Mouse (Mus musculus) limb, embryonic 13.5 days (tissue): ENCODE results near the gene Reps1. TPM values are rescaled to one million over a fixed set of nuclear protein-coding genes. Genes with fewer than 3 reads are reported as not detected.
A peak's percentile ranks its signal among the peaks of the same experiment; 100 is the strongest.

Experiments
- ATAC-seq: fragments of 200-750 bp; cut with Nextera tagmentation; 2 replicates; pipeline ENCODE4 v1.8.0; 2017; ENCODE audit warnings: low read depth, moderate number of reproducible peaks, moderate TSS enrichment; ENCODE audit not compliant: low FRiP score
- H3K27ac ChIP-seq: fragments of 300-500 bp; sonication (generic); 2 replicates; pipeline ENCODE4 v1.5.1; 2015; ENCODE audit warnings: inconsistent platforms, mild to moderate bottlenecking, moderate library complexity
- H3K27me3 ChIP-seq: fragments of 300-500 bp; sonication (generic); 2 replicates; pipeline ENCODE4 v1.6.1; 2015; ENCODE audit warnings: mild to moderate bottlenecking, inconsistent platforms
- H3K36me3 ChIP-seq: fragments of 300-500 bp; sonication (generic); 2 replicates; pipeline ENCODE4 v1.6.1; 2015; ENCODE audit warnings: inconsistent platforms, mild to moderate bottlenecking, moderate library complexity
- H3K4me1 ChIP-seq: fragments of 300-500 bp; sonication (generic); 2 replicates; pipeline ENCODE4 v1.6.1; 2015; ENCODE audit warnings: inconsistent platforms
- H3K4me2 ChIP-seq: fragments of 300-500 bp; sonication (generic); replicated peaks from 2 replicates; pipeline ENCODE4 v1.6.1; 2015; ENCODE audit warnings: inconsistent platforms, mild to moderate bottlenecking, moderate library complexity
- H3K4me3 ChIP-seq: fragments of 300-500 bp; sonication (generic); 2 replicates; pipeline ENCODE4 v1.5.1; 2015; ENCODE audit warnings: moderate library complexity, mild to moderate bottlenecking, inconsistent platforms
- H3K9ac ChIP-seq: fragments of 300-500 bp; sonication (generic); 2 replicates; pipeline ENCODE4 v1.6.1; 2015; ENCODE audit warnings: mild to moderate bottlenecking, inconsistent platforms
- H3K9me3 ChIP-seq: fragments of 300-500 bp; sonication (generic); 2 replicates; pipeline ENCODE4 v1.6.1; 2016; ENCODE audit warnings: inconsistent platforms
- WGBS: fragments of 180-500 bp; shearing (Covaris S2); methylation state at CpG from one replicate; pipeline ENCODE4 v1.1.7; 2015; 5-methylcytosine and 5-hydroxymethylcytosine counted together
- polyA plus RNA-seq: library from polyadenylated mRNA; unstranded; fragments of >200 nt; fragmentation: Nextera tagmentation; extraction: Ambion mirVana; gene quantifications from 2 replicates; pipeline ENCODE4 v1.2.1, GENCODE M21; 2015

Gene Reps1
- polyA plus RNA-seq, result 18.8 and 22.2 TPM in 2 replicates

- under 1% methylated on average over 67 of the region's 90 CpGs for WGBS
- Histone ChIP-seq H3K9me3 (no peaks in the 10 kb centered on the region), H3K4me3 (peak within 1 kb of the TSS; percentile 98), H3K9ac (peak within 1 kb of the TSS; percentile 94), H3K36me3 (no peaks in the 10 kb centered on the region), H3K4me1 (peaks cover 33% of the 10 kb centered on the region), H3K27me3 (no peaks in the 10 kb centered on the region), H3K4me2 (peak within 1 kb of the TSS; percentile 74), H3K27ac (peak within 1 kb of the TSS; percentile 93)
- ATAC-seq, result peak; percentile 75
Observed at GRCm38 (mm10) chr10:18055696-18056390, at the start of gene Reps1. Reps1 (plus strand) TSS chr10:18055861.

- Histone ChIP-seq H3K27ac (no peak overlapping the region), H3K4me3 (no peak overlapping the region), H3K9me3 (no peaks in the 10 kb centered on the region), H3K9ac (no peak overlapping the region), H3K4me2 (no peak overlapping the region), H3K4me1 (no peaks in the 10 kb centered on the region), H3K36me3 (peaks cover 14% of the 10 kb centered on the region), H3K27me3 (no peaks in the 10 kb centered on the region)
- 89% methylated on average over 1 of the region's 1 CpGs for WGBS
- no peak for ATAC-seq
Observed at GRCm38 (mm10) chr10:18006756-18007155, 48.9 kb upstream of the Reps1 start.

GRCm38 (mm10) chr10:18007243-18007642 lies 48.4 kb upstream of the Reps1 start:
- no peak for ATAC-seq
- H3K4me3 ChIP-seq, result no peak overlapping the region
- WGBS, result 91% methylated on average over 3 of the region's 3 CpGs
- no peaks in the 10 kb centered on the region for H3K27me3 ChIP-seq
- H3K9me3 ChIP-seq, result no peaks in the 10 kb centered on the region
- no peak overlapping the region for H3K4me2 ChIP-seq
- H3K27ac ChIP-seq, result no peak overlapping the region
- no peaks in the 10 kb centered on the region for H3K4me1 ChIP-seq
- peaks cover 14% of the 10 kb centered on the region for H3K36me3 ChIP-seq
- no peak overlapping the region for H3K9ac ChIP-seq

GRCm38 (mm10) chr10:18008118-18008517 lies 47.5 kb upstream of the Reps1 start:
- peaks cover 14% of the 10 kb centered on the region for H3K36me3 ChIP-seq
- no peaks in the 10 kb centered on the region for H3K9me3 ChIP-seq
- H3K9ac ChIP-seq, result no peak overlapping the region
- no peak overlapping the region for H3K4me3 ChIP-seq
- H3K27me3 ChIP-seq, result no peaks in the 10 kb centered on the region
- no peaks in the 10 kb centered on the region for H3K4me1 ChIP-seq
- no peak overlapping the region for H3K27ac ChIP-seq
- ATAC-seq, result no peak
- no peak overlapping the region for H3K4me2 ChIP-seq

GRCm38 (mm10) chr10:18009744-18010143 lies 45.9 kb upstream of the Reps1 start:
- WGBS, result 78% methylated on average over 1 of the region's 1 CpGs

GRCm38 (mm10) chr10:18011761-18012160 lies 43.9 kb upstream of the Reps1 start:
- peaks cover 42% of the 10 kb centered on the region for H3K36me3 ChIP-seq
- H3K27me3 ChIP-seq, result no peaks in the 10 kb centered on the region
- H3K4me3 ChIP-seq, result no peak overlapping the region
- H3K9ac ChIP-seq, result no peak overlapping the region
- H3K27ac ChIP-seq, result no peak overlapping the region
- no peaks in the 10 kb centered on the region for H3K9me3 ChIP-seq
- H3K4me1 ChIP-seq, result no peaks in the 10 kb centered on the region
- no peak for ATAC-seq
- 72% methylated on average over 5 of the region's 5 CpGs for WGBS
- H3K4me2 ChIP-seq, result no peak overlapping the region

More at GRCm38 (mm10) chr10:18009744-18010143, 45.9 kb upstream of the Reps1 start:
- Histone ChIP-seq H3K27ac (no peak overlapping the region), H3K4me2 (no peak overlapping the region), H3K27me3 (no peaks in the 10 kb centered on the region), H3K36me3 (peaks cover 26% of the 10 kb centered on the region), H3K9ac (no peak overlapping the region), H3K9me3 (no peaks in the 10 kb centered on the region), H3K4me1 (no peaks in the 10 kb centered on the region), H3K4me3 (no peak overlapping the region)
- no peak for ATAC-seq

- no peak for ATAC-seq
- Histone ChIP-seq H3K9ac (no peak overlapping the region), H3K27me3 (no peaks in the 10 kb centered on the region), H3K36me3 (peaks cover 26% of the 10 kb centered on the region), H3K4me1 (peaks cover 14% of the 10 kb centered on the region), H3K4me3 (no peak overlapping the region), H3K27ac (no peak overlapping the region), H3K9me3 (no peaks in the 10 kb centered on the region), H3K4me2 (no peak overlapping the region)
- WGBS, result 82% methylated on average over 7 of the region's 7 CpGs
Observed at GRCm38 (mm10) chr10:18020443-18020842, 35.2 kb upstream of the Reps1 start.

- Histone ChIP-seq H3K27ac (no peak overlapping the region), H3K4me1 (peaks cover 14% of the 10 kb centered on the region), H3K9me3 (no peaks in the 10 kb centered on the region), H3K4me2 (no peak overlapping the region), H3K4me3 (no peak overlapping the region), H3K27me3 (no peaks in the 10 kb centered on the region), H3K36me3 (peaks cover 25% of the 10 kb centered on the region), H3K9ac (no peak overlapping the region)
- ATAC-seq, result no peak
- 60% methylated on average over 1 of the region's 1 CpGs for WGBS
Observed at GRCm38 (mm10) chr10:18020846-18021245, 34.8 kb upstream of the Reps1 start.

- peak overlapping the region; percentile 66 for H3K4me3 ChIP-seq
- no peaks in the 10 kb centered on the region for H3K27me3 ChIP-seq
- peak overlapping the region; percentile 82 for H3K9ac ChIP-seq
- peaks cover 17% of the 10 kb centered on the region for H3K36me3 ChIP-seq
- WGBS, result 41% methylated on average over 14 of the region's 14 CpGs
- H3K4me2 ChIP-seq, result peak overlapping the region; percentile 71
- H3K4me1 ChIP-seq, result peaks cover 14% of the 10 kb centered on the region
- H3K27ac ChIP-seq, result peak overlapping the region; percentile 95
- ATAC-seq, result peak; percentile 21
- H3K9me3 ChIP-seq, result no peaks in the 10 kb centered on the region
Observed at GRCm38 (mm10) chr10:18021576-18022311, 33.9 kb upstream of the Reps1 start.

GRCm38 (mm10) chr10:18022312-18022711 lies 33.3 kb upstream of the Reps1 start:
- WGBS, result 0% methylated on average over 21 of the region's 21 CpGs
- peak; percentile 89 for ATAC-seq

GRCm38 (mm10) chr10:18022741-18023347 lies 32.8 kb upstream of the Reps1 start, which contains the start of gene Abracl:
Abracl (minus strand) TSS chr10:18023288.
- peak within 1 kb of the TSS; percentile 95 for H3K27ac ChIP-seq
- under 1% methylated on average over 37 of the region's 37 CpGs for WGBS
- ATAC-seq, result peak; percentile 94
- peaks cover 7% of the 10 kb centered on the region for H3K36me3 ChIP-seq
- H3K4me1 ChIP-seq, result peaks cover 14% of the 10 kb centered on the region
- peak within 1 kb of the TSS; percentile 71 for H3K4me2 ChIP-seq
- peak within 1 kb of the TSS; percentile 82 for H3K9ac ChIP-seq
- no peaks in the 10 kb centered on the region for H3K27me3 ChIP-seq
- H3K9me3 ChIP-seq, result no peaks in the 10 kb centered on the region
- peak within 1 kb of the TSS; percentile 66 for H3K4me3 ChIP-seq

More at GRCm38 (mm10) chr10:18022312-18022711, 33.3 kb upstream of the Reps1 start:
- H3K4me2 ChIP-seq, result peak overlapping the region; percentile 71
- peak overlapping the region; percentile 82 for H3K9ac ChIP-seq
- peak overlapping the region; percentile 95 for H3K27ac ChIP-seq
- no peaks in the 10 kb centered on the region for H3K27me3 ChIP-seq
- peak overlapping the region; percentile 66 for H3K4me3 ChIP-seq
- H3K4me1 ChIP-seq, result peaks cover 14% of the 10 kb centered on the region
- H3K9me3 ChIP-seq, result no peaks in the 10 kb centered on the region
- peaks cover 11% of the 10 kb centered on the region for H3K36me3 ChIP-seq

GRCm38 (mm10) chr10:18034408-18034807 lies 21.3 kb upstream of the Reps1 start:
- Histone ChIP-seq H3K9ac (no peak overlapping the region), H3K4me1 (no peaks in the 10 kb centered on the region), H3K27me3 (no peaks in the 10 kb centered on the region), H3K27ac (no peak overlapping the region), H3K9me3 (no peaks in the 10 kb centered on the region), H3K4me3 (no peak overlapping the region), H3K36me3 (no peaks in the 10 kb centered on the region), H3K4me2 (no peak overlapping the region)
- ATAC-seq, result no peak
- 88% methylated on average over 4 of the region's 4 CpGs for WGBS
